Mouse (Mus musculus) testis, adult 2 months (tissue): Measurements from ENCODE around the gene Serpini2. TPM values are rescaled to one million over a fixed set of nuclear protein-coding genes. Genes with fewer than 3 reads are reported as not detected.

ENCODE experiments used
- H3K27ac ChIP-seq: fragments of 200-500 bp; 2 replicates; pipeline ENCODE4 v1.5.1; 2012; ENCODE audit warnings: low read depth, low read length; ENCODE audit not compliant: control insufficient read depth, insufficient read depth
- H3K27me3 ChIP-seq: fragments of 200-500 bp; 2 replicates; pipeline ENCODE4 v1.6.1; 2012; ENCODE audit warnings: mild to moderate bottlenecking, low read length, moderate library complexity; ENCODE audit not compliant: control insufficient read depth, insufficient read depth
- H3K36me3 ChIP-seq: fragments of 200-500 bp; 2 replicates; pipeline ENCODE4 v1.6.1; 2012; ENCODE audit warnings: mild to moderate bottlenecking, low read length; ENCODE audit not compliant: control insufficient read depth, insufficient read depth
- H3K4me1 ChIP-seq: fragments of 200-500 bp; 2 replicates; pipeline ENCODE4 v1.6.1; 2012; ENCODE audit warnings: low read length; ENCODE audit not compliant: control insufficient read depth, insufficient read depth
- H3K4me3 ChIP-seq: fragments of 200-500 bp; 2 replicates; pipeline ENCODE4 v1.5.1; 2012; ENCODE audit warnings: low read depth, mild to moderate bottlenecking, low read length, moderate library complexity, mixed read lengths; ENCODE audit not compliant: control insufficient read depth
- CTCF ChIP-seq: fragments of 200-500 bp; IDR thresholded peaks from 2 replicates; pipeline ENCODE4 v1.5.1; 2012; ENCODE audit warnings: low read depth, mild to moderate bottlenecking, inconsistent platforms, low read length, moderate library complexity; ENCODE audit not compliant: control insufficient read depth, insufficient read depth, insufficient replicate concordance
- POLR2A ChIP-seq: fragments of 200-500 bp; IDR thresholded peaks from 2 replicates; pipeline ENCODE4 v1.6.1; 2012; ENCODE audit warnings: low read depth, mild to moderate bottlenecking, inconsistent platforms, low read length, moderate library complexity; ENCODE audit not compliant: control insufficient read depth
- polyA plus RNA-seq: library from polyadenylated mRNA; depleted of rRNA; stranded (reverse); fragments of >200 nt; gene quantifications from 2 replicates; pipeline ENCODE4 v1.2.3, GENCODE M21; 2012

Gene Serpini2
- polyA plus RNA-seq, 1 experiment = 0.11 TPM

DNA sequence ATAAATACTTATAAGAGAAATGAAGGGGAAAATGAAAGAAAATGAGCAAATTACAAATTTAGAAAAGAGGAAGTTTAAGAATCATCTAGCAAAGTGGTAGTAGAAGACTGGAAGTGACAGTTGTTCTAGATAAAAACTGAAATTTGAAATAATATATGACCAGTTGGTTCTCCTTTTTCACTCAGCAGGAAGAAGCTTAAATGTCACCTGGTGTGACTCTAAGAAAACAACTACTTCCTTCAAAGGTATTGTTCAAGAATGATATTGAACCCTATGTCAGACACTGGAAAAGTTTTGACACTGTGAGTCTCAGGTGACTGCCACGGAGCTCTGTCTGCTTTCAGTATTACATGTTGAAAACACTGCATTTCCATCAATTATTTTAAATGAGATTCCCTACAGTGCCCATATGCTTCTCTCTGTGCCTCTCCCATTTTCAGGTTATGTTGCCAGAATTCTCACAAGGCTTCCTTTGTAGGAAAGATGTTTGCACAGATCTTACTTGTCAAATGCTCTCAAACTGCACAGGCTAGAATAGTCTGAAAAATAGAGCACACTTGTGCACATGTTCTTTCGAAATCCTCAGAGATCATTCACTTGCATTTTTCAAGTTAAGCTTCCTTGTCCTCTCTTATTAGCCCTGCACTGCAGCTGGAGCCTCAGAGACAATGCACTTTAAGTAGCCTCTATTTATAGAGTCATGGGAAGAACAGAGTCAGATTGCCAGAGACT, 27.3 kb upstream of the Serpini2 start:
- TF ChIP-seq CTCF (no peak), POLR2A (no peak)
- H3K27me3 ChIP-seq = no peaks in the 10 kb centered on the region
- H3K36me3 ChIP-seq = no peaks in the 10 kb centered on the region
- H3K4me3 ChIP-seq = no peak overlapping the region
- no peaks in the 10 kb centered on the region for H3K4me1 ChIP-seq
- H3K27ac ChIP-seq = no peak overlapping the region

DNA sequence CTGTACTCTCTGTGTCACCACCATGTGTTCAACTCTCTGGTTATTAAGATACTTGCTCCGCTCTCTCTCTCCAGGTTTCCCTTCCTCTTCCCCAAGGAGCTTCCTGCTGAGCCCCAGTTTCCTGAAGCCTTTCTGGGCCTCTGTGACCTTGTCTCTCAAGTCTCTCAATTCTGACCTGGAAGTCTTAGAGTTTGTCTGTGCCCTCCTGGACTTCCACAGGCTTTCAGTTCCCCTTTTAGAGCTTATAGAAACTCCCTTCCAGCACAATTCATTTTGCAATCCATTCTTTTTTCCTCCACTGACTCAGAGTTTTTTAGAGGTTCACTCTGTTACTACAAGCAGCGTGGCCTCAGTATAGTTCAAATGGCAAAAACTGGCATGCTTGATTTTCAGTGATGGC, 23.4 kb upstream of the Serpini2 start:
- Histone ChIP-seq H3K27ac (no peak overlapping the region), H3K4me3 (no peak overlapping the region), H3K27me3 (no peaks in the 10 kb centered on the region), H3K4me1 (no peaks in the 10 kb centered on the region), H3K36me3 (no peaks in the 10 kb centered on the region)
- no peak for TF ChIP-seq POLR2A
- TF ChIP-seq CTCF = no peak

DNA sequence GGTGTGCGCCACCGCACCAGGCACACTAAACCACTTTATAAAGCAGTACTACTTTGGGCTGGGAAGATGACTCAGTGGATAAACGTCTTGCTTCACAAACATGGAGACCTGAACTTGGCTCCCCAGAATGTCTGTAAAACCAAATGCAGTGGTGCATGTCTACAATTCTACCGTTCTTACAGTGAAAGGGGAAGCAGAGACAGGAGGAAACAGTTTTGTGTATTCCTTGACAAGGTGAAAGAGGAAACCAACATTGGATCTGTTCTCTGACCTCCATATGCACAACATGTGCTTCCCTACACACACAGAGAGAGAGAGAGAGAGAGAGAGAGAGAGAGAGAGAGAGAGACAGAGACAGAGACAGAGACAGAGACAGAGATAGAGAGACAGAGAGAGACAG, 7.6 kb upstream of the Serpini2 start:
- H3K27me3 ChIP-seq = no peaks in the 10 kb centered on the region
- no peaks in the 10 kb centered on the region for H3K36me3 ChIP-seq
- H3K27ac ChIP-seq = no peak overlapping the region
- no peak for TF ChIP-seq POLR2A
- no peak overlapping the region for H3K4me3 ChIP-seq
- H3K4me1 ChIP-seq = no peaks in the 10 kb centered on the region

DNA sequence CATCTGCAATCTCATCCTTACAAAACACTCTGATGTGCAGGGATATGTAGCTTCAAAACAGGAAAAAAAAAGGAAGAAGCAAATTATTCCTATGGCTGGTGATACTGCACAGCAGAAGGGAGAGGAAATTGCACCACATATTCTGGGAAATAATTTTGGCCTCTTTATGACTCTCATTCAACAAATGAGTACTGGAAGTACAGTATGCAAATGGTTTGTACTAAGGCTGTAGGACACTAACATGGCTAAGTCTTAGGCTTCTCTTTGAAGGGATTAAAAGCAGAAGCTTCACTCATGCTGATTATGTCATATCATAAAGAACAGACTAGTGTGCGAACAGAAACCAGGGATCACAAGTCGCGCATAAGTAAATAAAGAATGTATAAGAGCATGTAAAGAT, 6.6 kb upstream of the Serpini2 start:
- H3K27ac ChIP-seq = no peak overlapping the region
- H3K4me1 ChIP-seq = no peaks in the 10 kb centered on the region
- no peaks in the 10 kb centered on the region for H3K36me3 ChIP-seq
- H3K4me3 ChIP-seq = no peak overlapping the region
- no peaks in the 10 kb centered on the region for H3K27me3 ChIP-seq
- TF ChIP-seq POLR2A (no peak), CTCF (no peak)

DNA sequence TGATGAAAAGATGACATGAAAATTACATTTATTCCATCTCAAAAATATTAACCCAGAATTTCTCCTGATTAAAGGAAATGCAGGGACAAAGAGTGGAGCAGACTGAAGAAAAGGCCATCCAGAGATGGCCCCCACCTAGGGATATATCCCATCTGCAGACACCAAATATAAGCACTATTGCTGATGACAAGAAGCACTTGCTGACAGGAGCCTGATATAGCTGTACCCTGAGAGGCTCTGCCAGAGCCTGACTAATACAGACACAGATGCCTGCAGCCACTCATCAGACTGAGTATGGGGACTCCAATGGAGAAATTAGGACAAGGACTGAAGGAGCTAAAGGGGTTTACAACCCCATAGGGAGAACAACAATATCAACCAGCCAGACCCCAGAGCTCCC, 5.2 kb upstream of the Serpini2 start:
- no peak overlapping the region for H3K27ac ChIP-seq
- no peak overlapping the region for H3K4me3 ChIP-seq
- no peaks in the 10 kb centered on the region for H3K36me3 ChIP-seq
- H3K27me3 ChIP-seq = no peaks in the 10 kb centered on the region
- no peaks in the 10 kb centered on the region for H3K4me1 ChIP-seq
- TF ChIP-seq POLR2A (no peak), CTCF (no peak)

DNA sequence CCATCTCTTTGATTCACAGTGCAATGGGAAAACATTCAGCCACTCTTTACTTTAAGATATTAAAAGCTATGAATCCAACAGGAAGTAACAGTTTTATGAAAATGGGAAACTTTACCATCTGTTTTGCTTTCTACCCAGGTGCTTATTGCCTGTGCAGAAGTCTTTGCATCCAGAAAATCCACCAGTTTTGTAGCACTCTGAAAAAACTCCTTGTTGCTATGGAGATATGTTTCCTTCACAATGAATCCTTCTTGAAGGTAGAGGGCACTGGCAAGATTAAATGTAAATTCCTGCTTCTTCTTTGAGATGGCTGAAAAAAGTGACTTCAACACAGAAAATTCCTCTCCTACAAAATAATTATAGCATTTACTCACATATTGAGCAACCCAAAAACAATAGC, 10.5 kb downstream of the Serpini2 start:
- no peaks in the 10 kb centered on the region for H3K4me1 ChIP-seq
- H3K27ac ChIP-seq = no peak overlapping the region
- TF ChIP-seq CTCF (no peak), POLR2A (no peak)
- H3K27me3 ChIP-seq = no peaks in the 10 kb centered on the region
- H3K36me3 ChIP-seq = no peaks in the 10 kb centered on the region
- H3K4me3 ChIP-seq = no peak overlapping the region

DNA sequence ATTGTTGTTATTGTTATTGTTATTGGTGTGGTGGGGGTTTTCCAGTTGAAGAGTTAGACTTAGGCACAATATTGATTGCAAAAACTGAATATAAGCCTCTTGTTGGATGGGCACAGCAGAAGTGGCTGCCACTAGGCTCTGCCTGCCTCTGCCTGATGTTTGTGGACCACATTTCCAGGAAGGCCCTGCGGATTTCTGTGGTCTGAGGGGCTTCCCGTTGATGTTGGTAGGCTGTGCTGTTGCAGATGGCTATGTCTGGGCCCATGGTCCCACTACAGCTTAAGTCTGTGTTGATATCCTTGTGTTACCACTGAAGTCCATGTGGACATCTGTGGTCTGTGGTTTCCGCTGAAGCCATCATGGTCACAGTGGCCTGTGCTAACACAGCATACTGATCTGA, 50.2 kb downstream of the Serpini2 start:
- H3K27ac ChIP-seq = no peak overlapping the region
- H3K4me3 ChIP-seq = no peak overlapping the region
- TF ChIP-seq CTCF (no peak), POLR2A (no peak)
- no peaks in the 10 kb centered on the region for H3K4me1 ChIP-seq
- H3K27me3 ChIP-seq = no peaks in the 10 kb centered on the region
- H3K36me3 ChIP-seq = no peaks in the 10 kb centered on the region

DNA sequence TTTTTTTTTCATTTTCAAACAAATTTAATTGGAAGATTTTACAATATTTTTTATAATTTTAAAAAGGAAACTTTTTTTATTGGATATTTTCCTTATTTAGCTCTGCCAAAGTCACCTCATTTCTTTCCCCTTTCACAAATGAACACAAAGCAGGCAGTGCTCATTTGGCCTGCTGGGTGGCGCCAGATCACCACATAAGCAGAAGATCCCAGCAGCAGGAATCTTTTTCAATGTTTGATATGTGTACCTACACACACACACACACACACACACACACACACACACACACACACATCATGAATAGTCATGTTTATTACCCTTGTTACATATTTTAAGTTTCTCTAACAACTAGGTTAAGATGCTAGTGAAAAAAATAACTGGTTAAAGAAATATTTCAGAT, 50.7 kb downstream of the Serpini2 start:
- no peak overlapping the region for H3K27ac ChIP-seq
- H3K4me1 ChIP-seq = no peaks in the 10 kb centered on the region
- H3K36me3 ChIP-seq = no peaks in the 10 kb centered on the region
- H3K27me3 ChIP-seq = no peaks in the 10 kb centered on the region
- no peak overlapping the region for H3K4me3 ChIP-seq
- TF ChIP-seq CTCF (peak; percentile 34; the same call in 1 of the 2 replicates), POLR2A (no peak)
